Mouse (Mus musculus): ENCODE measurements around the gene Lcor.

Gene Lcor

GRCm38 (mm10) chr19:41482190-41482908 lies at the start of gene Lcor:
Gene Lcor, plus strand, starts transcription at chr19:41482637.
- peak; percentile 88 to 91 for DNase-seq (ENCODE audit: low spot score in 2 of 2)

DNA sequence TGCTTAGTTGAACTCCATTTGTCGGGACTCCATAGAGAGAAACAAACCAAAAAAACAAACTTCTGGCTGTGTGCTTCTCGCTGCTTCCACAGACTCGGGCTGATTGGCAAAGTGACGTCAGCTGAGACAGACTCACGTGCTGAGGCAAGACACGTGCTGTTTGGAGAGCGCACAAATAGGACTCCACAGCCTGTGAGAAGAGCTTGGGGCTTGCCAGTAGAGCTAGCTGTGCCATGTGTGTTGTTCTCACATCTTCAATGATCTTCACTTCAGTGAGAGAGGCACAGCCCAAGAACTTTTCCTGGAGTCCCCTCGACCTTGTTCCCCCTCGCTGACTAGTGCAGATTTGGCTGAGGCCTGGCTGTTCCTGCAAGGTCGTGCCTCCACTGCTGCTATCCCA lies 47.1 kb upstream of the Lcor start:
- no peak for DNase-seq (ENCODE audit: low spot score in 2 of 2)

- DNase-seq (ENCODE audit: low spot score in 2 of 2), result peak in 1 of 2 experiments; percentile 38
Measured at GRCm38 (mm10) chr19:41436461-41436860, 46.0 kb upstream of the Lcor start.

DNA sequence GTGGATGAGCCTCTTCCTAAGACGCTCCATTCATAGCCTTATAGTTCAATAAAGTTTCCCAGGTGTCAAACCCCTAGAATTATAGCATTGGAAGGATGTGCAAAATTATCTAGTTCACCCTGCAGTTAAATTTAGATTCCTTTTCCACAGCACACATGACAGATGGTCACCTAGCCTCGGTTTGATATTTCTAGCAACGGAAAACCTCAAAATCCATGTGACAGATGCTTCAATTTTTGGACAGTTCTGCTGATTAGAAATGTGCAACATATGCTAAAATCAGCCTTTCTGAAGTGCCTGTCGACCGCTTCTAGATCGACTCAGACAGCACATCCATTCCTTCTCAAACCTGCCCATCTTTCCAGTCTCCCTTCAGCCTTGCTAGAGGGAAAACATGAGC lies 43.5 kb upstream of the Lcor start:
- DNase-seq (ENCODE audit: low spot score in 2 of 2), result no peak

DNA sequence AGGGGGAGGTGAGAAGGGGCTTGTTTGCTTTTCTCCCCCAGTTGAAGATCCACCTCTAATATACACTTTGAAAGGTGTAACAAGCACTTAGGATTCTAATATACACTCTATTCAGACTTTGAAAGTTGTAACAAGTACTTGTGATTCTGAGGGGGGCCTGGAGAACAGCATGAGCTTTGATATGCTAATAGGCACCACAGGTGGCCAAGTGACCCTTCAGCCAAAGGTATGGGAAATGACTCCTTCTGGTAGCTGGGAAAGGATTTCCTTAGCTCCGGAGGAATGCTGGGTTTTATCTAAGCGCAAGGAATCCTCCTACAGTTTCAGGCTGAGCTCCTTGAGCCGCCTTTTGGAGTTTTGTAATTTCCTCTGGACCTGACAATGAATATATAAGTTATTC lies 41.0 kb upstream of the Lcor start:
- no peak for DNase-seq (ENCODE audit: low spot score in 2 of 2)

DNA sequence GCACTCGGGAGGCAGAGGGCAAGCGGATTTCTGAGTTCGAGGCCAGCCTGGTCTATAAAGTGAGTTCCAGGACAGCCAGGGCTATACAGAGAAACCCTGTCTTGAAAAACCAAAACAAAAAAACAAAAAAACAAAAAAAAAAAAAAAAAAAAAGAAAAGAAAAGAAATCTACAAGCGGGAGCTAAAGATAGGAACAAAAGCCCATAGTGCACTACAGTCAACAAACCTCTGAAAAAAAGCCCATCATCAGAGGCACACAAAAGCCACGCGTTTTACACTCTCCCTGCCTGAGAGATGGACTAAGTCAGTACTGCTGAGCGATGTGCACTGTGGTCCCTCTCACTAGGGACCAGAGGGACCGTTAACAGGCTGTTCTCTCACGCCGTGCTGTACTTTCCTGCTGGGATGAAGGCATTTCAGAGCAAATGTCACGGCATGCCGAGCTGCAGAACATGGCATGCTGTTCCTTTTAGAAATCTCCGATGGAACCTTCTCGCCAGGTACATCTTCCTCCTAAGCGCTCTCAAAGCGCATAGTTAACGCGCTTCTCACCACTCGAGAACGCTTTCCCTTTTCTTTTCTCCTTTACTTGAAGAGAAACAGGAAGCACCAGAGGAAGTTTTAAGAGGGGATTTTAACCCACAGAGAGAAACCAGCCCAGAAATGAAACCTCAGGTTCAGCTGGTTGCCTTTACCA lies 40.4 kb upstream of the Lcor start:
- no peak for DNase-seq (ENCODE audit: low spot score in 2 of 2)

DNA sequence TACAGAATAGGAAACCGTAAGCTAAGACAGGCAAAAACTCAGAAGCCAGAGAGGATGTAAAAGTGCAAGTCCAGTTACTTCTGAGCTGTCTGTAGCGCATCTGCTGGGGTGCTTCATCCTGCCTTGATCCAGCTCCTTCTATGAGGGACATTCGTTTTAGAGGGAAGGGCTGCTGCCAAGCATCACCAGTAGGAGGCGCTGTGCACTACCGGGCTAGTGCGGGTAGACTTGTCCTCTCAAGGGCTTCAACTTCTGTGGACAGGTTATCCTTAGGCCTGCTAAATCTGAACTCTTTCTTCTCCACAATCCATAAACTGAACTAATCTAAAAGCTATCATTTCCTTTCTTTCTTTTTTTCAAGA lies 39.8 kb upstream of the Lcor start:
- peak; percentile 63 to 85 for DNase-seq (ENCODE audit: low spot score in 2 of 2)

DNA sequence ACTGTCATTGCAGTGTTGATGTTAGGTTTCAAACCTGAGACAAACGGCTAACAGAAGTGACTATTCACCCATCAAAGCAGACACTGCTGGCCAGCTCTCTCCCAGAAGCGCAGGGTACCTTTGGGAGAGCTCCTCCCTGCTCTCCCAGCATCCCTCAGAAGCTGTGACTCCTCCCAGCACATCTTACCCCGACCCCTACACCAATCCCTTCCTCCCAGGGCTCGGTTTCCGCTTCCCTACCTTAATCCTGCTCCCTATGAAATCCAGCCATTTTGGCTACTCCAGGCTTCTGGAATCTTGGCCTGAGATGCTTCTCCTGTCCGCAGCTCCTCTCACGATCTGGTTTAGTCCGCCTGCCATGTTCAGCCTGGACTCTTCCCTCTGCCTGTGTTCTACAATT lies 37.9 kb upstream of the Lcor start:
- no peak for DNase-seq (ENCODE audit: low spot score in 2 of 2)

GRCm38 (mm10) chr19:41445013-41445610 lies 37.3 kb upstream of the Lcor start:
- no peak for DNase-seq (ENCODE audit: low spot score in 2 of 2)

DNA sequence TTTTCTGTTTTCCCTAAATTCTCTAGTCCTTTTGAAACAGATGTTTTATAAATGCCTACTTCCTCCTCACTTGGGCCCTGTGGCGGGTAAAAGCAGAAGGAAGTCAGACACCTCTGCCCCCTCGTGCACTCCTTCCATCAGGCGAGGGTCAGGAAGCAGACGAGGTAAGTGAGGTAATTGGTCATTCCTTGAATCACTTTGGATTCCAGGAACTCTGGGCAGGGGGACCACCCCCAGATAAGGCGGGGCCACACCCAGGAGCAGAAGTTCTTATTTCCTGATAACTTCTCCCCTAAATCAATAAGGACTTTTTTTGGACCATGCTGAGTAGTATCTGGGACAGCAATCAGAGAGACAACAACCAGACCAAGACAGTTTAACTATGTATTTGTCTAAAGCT lies 36.7 kb upstream of the Lcor start:
- no peak for DNase-seq (ENCODE audit: low spot score in 2 of 2)

DNA sequence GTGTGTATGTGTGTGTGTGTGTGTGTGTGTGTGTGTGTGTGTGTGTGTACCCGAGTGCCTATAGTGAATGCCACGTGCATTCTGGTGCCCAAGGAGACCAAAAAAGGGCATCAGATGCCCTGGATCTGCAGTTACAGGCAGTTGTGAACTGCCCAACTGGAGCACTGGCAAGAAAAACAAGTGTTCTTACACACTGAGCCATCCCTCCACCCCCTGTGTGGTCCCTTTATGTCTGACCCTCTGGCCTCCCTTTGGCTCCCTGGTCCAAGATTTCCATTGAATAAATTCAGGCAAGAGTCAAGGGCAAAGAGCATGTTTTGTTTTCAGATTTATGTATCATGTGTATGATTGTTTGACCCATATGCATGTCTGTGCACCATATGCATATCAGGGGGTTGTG lies 35.3 kb upstream of the Lcor start:
- DNase-seq (ENCODE audit: low spot score in 2 of 2), result no peak

DNA sequence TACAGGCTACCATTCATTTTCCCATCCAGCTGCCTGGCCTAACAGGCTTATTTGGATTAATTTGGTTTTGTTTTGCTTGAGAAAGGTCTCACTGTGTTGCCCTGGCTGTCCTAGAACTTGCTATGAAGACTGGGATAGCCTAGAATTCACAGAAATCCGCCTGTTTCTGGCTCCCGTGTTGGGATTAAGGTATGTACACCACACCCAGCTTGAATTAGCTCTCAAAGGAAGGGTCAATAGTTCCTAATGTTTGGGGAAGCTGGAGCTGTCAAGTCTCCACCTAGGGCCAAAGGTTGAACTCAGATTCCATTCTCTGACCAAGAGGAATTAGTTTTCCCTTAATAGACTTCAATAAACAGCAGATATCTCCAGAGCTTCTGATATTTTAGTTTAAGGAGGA lies 34.7 kb upstream of the Lcor start:
- no peak for DNase-seq (ENCODE audit: low spot score in 2 of 2)

- DNase-seq (ENCODE audit: low spot score in 2 of 2), result no peak
Measured at GRCm38 (mm10) chr19:41449415-41450075, 32.9 kb upstream of the Lcor start.

- no peak for DNase-seq (ENCODE audit: low spot score in 2 of 2)
Measured at GRCm38 (mm10) chr19:41452166-41452565, 30.3 kb upstream of the Lcor start.

DNA sequence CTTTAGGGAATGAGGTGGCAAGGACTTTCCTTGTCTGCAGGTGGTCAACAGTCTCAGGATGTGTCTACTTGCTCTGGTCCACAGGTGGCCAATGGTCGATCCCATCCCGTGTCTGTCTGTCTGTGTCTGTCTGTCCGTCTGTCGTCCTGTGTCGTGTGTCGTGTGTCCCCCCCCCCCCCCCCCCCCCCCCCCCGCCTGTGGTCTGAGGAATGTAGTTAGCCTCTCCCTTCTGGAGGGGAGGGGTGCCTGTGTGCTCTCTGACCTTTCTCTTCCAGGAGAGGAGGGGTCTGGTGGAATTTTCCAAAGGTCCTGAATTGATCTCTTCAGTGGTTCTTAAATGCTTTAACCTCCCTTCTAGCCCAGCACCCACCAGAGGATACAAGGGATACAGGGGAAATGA lies 27.8 kb upstream of the Lcor start:
- DNase-seq (ENCODE audit: low spot score in 2 of 2), result no peak

DNA sequence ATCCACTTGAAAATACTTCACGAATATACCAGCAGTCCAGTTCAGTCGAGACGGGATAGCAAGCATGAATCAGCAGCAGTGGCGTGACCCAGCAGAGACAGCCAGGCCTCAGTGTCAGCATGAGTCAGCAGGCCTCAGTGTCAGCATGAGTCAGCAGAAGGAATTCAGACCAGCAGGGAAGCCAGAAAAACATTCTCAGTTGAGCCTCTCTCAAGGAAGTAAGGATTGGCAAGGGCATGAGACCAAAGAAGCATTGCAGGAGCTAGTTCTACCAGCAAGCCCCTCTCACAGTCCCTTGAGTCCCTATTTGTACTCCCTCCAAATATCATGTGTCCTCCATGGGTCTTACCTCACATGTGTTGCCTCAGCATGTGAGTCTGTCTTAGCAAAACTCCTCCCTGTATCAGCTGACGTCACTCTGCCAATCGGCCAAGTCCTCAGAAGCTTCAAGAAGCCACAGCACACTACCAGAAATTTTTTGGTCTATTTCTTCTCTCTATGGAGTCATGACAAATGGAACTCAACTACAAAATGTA lies 27.3 kb upstream of the Lcor start:
- peak; percentile 28 to 75 for DNase-seq (ENCODE audit: low spot score in 2 of 2)

GRCm38 (mm10) chr19:41457181-41457580 lies 25.3 kb upstream of the Lcor start:
- no peak for DNase-seq (ENCODE audit: low spot score in 2 of 2)

DNA sequence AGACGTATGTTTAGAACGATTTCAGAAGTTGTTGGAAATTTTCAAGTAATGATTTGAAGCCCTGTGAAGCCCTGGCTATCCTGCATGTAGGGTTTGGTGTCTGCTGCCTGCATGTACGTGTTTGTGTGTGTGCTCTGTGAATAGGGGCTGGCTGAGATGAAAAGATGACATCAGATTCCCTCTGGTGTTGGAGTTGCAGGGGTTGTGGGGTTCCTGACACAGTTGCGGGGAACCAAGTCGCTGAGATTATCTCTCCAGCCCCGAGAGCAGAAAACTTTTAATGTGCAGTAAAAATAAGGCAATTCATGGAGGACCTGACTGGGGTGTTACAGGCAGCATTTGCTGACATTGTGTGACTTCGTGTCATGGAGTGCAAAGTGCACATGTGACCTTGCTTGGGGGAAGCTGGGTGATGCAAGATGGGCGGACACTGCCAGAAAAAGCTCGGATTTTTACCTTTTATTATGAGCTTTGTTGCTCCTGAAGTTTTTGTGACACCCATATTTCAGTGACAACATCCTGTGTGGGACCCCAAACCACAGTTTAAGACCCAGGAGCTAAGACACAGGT lies 20.2 kb upstream of the Lcor start:
- DNase-seq (ENCODE audit: low spot score in 2 of 2), result no peak

DNA sequence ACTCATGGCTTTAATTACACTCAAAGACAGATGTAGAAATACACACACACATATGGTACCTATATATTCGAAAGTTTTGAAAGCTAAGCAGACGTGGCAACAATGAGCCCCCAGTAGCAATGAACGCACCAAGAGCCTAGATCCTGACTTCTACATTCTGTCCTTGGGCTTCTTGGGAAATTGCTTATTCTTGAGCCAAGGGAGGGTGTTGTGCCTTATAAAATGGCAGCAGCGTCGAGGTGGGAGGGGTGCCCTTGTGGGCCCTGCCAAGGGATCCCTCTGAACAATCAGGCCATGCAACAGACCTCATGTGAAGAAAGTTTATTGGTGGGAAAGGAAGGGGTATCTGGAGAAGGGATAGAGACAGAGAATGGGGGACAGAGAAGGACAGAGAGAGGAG lies 18.6 kb upstream of the Lcor start:
- no peak for DNase-seq (ENCODE audit: low spot score in 2 of 2)

- DNase-seq (ENCODE audit: low spot score in 2 of 2), result no peak
Measured at GRCm38 (mm10) chr19:41466475-41466874, 16.0 kb upstream of the Lcor start.

- no peak for DNase-seq (ENCODE audit: low spot score in 2 of 2)
Measured at GRCm38 (mm10) chr19:41473566-41474135, 8.8 kb upstream of the Lcor start.

GRCm38 (mm10) chr19:41474943-41475342 lies 7.5 kb upstream of the Lcor start:
- no peak for DNase-seq (ENCODE audit: low spot score in 2 of 2)
